Mouse (Mus musculus) embryo, embryonic 10 days (tissue): ENCODE data around the gene Nmnat2.

Experiments
- DNase-seq: peaks from one replicate; pipeline ENCODE4 v3.0.0-alpha.2; 2015; ENCODE audit warnings: low spot score

The Nmnat2 gene

GRCm38 (mm10) chr1:153163831-153164230, 209.0 kb downstream of the Nmnat2 start:
- DNase-seq = no peak

GRCm38 (mm10) chr1:153168293-153168692, 213.5 kb downstream of the Nmnat2 start:
- DNase-seq = no peak
